Mouse (Mus musculus) heart, adult 11 months (tissue): ENCODE results near the gene Dlg3.

ENCODE experiments used
- DNase-seq: peaks from one replicate; pipeline ENCODE4 v3.0.0; 2022

Gene Dlg3

DNA sequence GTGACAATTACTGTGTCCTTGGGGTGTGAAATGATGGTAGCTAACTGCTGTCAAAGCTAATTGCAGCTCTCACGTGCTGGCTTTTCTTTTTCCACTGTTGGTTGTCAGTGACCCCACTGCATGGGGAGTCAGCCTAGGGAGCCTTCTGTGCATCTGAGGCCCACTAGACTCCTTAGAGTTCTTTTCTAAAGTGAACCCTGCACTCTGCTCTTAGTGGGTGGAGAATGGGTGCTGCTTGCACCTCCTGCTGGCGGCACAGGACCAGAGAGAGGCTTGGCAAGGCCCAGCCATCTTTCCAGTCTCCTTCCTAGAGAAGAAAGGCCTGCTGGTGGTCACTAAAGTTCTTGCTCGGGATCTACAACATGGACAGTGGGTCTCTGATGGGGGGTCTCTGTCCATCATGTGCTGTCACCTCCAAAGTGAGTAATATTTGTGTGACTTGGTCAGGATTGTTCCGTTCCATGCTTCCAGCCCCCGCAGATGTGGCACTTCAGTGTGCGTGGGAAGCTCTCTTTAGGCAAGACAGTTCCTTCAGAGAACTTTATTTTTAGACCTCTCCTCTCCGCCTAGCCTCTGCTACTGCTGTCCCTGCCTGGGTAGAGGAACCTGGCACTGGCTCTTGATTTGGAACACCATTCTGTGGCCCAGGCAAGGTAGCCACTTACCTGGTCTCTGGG, 30.5 kb downstream of the Dlg3 start:
- no peak for DNase-seq

DNA sequence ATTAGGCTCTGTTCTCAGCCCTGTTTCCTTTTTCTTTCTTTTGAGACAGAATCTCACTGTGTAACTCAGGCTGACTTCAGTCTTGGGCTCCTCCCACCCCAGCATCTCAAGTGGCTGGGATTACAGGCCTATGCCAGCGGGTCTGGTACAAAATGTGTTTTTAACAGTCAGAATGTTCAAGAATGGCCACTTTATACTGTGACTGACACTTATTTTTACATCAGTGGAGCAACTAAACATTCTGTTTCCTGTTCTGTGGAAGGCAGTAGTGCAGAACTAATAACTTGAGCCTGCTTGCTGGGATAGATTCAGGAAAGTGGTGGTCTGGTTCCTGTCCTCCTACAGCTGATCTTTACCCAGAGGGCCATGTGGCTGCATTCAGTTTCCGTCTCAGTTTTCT, 33.1 kb downstream of the Dlg3 start:
- DNase-seq = no peak

DNA sequence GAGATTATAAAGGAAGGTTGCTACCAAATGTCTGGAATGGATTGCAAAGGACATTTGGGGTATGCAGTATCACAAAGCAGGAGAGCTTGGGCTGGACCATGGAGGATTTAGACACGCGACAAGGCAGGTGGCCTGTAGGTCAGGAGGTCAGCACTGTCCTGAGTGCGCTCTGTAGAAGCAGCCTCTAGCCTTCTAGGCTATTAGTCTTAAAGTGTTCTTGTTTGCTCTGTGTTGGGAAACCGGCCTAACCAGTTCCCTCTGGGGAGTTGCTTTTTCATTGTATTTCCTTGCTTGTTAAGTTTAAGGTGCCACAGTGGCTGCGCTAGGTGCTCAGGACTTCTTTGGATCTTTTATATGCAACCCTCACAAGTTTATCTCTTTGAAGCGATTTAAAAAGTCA, 34.5 kb downstream of the Dlg3 start:
- no peak for DNase-seq

GRCm38 (mm10) chrX:100811129-100811528, 43.6 kb downstream of the Dlg3 start:
- peak; percentile 86 for DNase-seq

- no peak for DNase-seq
These were observed 46.6 kb downstream of the Dlg3 start for GRCm38 (mm10) chrX:100814139-100814538.

- no peak for DNase-seq
These were observed 48.2 kb downstream of the Dlg3 start for GRCm38 (mm10) chrX:100815766-100816165.

DNA sequence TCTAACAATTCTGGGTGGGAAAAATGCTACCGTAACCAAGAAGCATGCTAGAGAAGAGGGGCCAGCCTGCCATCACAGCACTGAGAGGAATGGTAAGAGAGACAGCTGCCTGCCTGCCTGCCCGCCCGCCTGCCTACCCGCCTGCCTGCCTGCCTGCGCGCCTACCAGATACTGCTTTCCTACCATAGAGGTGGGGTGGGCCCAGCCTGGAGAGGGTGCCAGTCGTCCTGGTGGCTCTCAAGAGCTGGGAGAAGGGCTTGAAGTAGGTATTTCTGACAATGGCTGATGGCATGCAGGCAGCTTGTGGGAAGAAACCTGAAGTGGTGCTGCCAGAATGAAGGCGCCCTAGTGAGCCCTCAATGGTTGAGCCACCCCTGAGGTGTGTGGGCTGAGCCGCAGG, 51.2 kb downstream of the Dlg3 start:
- DNase-seq = no peak

- no peak for DNase-seq
These were observed 53.6 kb downstream of the Dlg3 start for GRCm38 (mm10) chrX:100821149-100821548.

GRCm38 (mm10) chrX:100825557-100825956, 58.0 kb downstream of the Dlg3 start:
- DNase-seq = no peak

DNA sequence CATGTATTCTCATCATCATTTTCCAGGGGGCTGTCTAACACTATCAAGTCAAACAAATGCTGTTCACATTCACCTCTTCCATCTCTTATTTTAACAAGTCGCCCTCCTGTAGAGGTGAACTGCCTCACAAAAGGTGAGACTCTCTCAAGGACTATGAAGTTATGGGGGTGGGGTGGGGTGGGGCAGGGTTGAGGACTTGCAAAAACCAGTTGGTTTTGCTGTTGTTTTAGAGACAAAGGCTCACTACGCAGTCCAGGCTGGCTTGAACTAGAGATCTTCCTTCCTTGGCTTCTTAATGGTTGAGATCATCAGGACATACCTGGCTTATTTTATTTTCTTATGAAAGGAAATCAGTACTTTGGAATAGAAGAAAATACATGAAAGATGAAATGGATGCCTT, 65.3 kb downstream of the Dlg3 start:
- no peak for DNase-seq

DNA sequence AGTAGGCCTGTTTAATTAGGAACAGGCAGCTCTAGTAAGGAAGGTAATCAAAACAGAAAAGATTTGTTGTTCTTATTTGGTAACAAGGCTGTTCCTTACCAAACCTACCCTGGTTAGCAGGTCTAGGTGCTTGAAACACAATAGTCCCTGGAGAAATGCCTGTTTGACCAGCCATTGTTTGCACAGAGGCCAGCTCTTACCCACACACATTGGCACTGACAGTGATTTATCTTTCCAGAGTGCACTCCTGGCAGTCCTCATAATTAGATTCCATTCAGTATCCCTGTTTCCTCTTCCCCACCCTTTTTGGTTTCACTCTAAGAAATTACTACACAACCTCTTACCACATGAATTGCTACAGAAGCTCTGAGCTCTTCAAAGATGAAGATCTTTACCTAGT, 71.7 kb downstream of the Dlg3 start:
- DNase-seq = no peak
